Mouse (Mus musculus) liver, embryonic 13.5 days (tissue): ENCODE results near the gene Arhgap45. TPM values are rescaled to one million over a fixed set of nuclear protein-coding genes. Genes with fewer than 3 reads are reported as not detected.
A peak's percentile ranks its signal among the peaks of the same experiment; 100 is the strongest.

Experiments
- ATAC-seq: fragments of 200-750 bp; cut with Nextera tagmentation; 2 replicates; pipeline ENCODE4 v1.8.0; 2017; ENCODE audit warnings: low read depth, mild to moderate bottlenecking, moderate number of reproducible peaks, moderate library complexity
- DNase-seq: peaks from one replicate; pipeline ENCODE4 v3.0.0; 2022
- H3K27ac ChIP-seq: fragments of 300-500 bp; sonication (generic); 2 replicates; pipeline ENCODE4 v1.5.1; 2015; ENCODE audit warnings: moderate library complexity, mild to moderate bottlenecking, inconsistent platforms
- H3K27me3 ChIP-seq: fragments of 300-500 bp; sonication (generic); 2 replicates; pipeline ENCODE4 v1.6.1; 2015; ENCODE audit warnings: mild to moderate bottlenecking, inconsistent platforms
- H3K36me3 ChIP-seq: fragments of 300-500 bp; sonication (generic); 2 replicates; pipeline ENCODE4 v1.6.1; 2015; ENCODE audit warnings: mild to moderate bottlenecking, inconsistent platforms
- H3K4me1 ChIP-seq: fragments of 300-500 bp; sonication (generic); replicated peaks from 2 replicates; pipeline ENCODE4 v1.6.1; 2015; ENCODE audit warnings: inconsistent platforms
- H3K4me2 ChIP-seq: fragments of 300-500 bp; sonication (generic); 2 replicates; pipeline ENCODE4 v1.6.1; 2015; ENCODE audit warnings: inconsistent platforms, mild to moderate bottlenecking, moderate library complexity
- H3K4me3 ChIP-seq: fragments of 300-500 bp; sonication (generic); replicated peaks from 2 replicates; pipeline ENCODE4 v1.5.1; 2015; ENCODE audit warnings: mild to moderate bottlenecking, inconsistent platforms
- H3K9ac ChIP-seq: fragments of 300-500 bp; sonication (generic); 2 replicates; pipeline ENCODE4 v1.6.1; 2015; ENCODE audit warnings: mild to moderate bottlenecking, inconsistent platforms
- H3K9me3 ChIP-seq: fragments of 300-500 bp; sonication (generic); replicated peaks from 2 replicates; pipeline ENCODE4 v1.6.1; 2016; ENCODE audit warnings: inconsistent platforms
- WGBS: fragments of 180-500 bp; shearing (Covaris S2); methylation state at CpG from one replicate; pipeline ENCODE4 v1.1.7; 2015; ENCODE audit not compliant: insufficient replicate concordance; 5-methylcytosine and 5-hydroxymethylcytosine counted together
- polyA plus RNA-seq: library from polyadenylated mRNA; unstranded; fragments of >200 nt; fragmentation: Nextera tagmentation; extraction: Ambion mirVana; gene quantifications from 2 replicates; pipeline ENCODE4 v1.2.1, GENCODE M21; 2015

Gene Arhgap45
- polyA plus RNA-seq, 1 experiment from 2014 or later = 14.3 TPM

DNA sequence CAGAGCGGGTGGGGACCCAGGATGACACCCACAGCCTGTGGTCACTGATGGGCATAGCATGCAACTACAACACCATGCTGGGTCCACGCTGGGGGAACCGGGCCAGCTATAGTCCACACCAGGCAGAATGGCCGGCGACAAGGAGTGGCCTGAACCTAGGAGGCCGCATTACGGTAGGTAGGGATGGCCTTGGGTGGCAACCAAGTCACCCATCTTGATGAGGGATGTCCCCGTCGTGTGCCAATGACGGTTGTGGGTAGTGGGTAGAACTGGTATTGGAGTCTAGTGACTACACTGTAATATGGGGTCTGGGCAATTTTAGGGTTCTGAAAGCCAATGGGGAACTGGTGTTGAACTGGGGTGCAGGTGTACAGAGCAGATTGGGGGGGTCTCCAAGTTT lies 478 bp downstream of the Arhgap45 start:
- Histone ChIP-seq H3K9me3 (no peaks in the 10 kb centered on the region), H3K27me3 (peaks cover 19% of the 10 kb centered on the region), H3K27ac (peak overlapping the region; percentile 84), H3K4me3 (peak overlapping the region; percentile 59), H3K4me1 (peaks cover 72% of the 10 kb centered on the region), H3K9ac (peak overlapping the region; percentile 72), H3K4me2 (peak overlapping the region; percentile 78), H3K36me3 (peaks cover 60% of the 10 kb centered on the region)
- 18% methylated on average over 10 of the region's 10 CpGs for WGBS
- DNase-seq (peak; percentile 30), ATAC-seq (peak; percentile 22; the same call in 1 of the 2 replicates)

DNA sequence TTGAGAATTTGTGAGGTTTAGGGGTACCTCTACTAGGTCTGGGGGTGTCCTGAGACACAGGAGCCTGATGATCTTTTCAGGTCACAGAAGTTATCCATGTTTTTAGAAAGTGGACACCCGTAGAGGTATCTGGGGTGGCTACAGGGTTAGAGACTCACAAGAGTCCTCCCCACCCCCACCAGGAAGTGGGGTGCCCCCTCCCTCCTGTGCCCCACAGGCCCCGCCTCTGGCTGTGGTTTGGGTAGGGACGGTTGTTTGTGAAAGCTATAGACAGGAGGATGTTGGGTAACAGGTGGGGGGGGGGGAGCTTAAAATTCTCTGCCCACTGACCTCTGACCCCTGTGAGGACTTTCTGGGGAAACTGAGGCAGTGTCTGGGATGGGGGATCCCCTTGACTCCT lies 908 bp downstream of the Arhgap45 start:
- Histone ChIP-seq H3K36me3 (peaks cover 60% of the 10 kb centered on the region), H3K27ac (peak overlapping the region; percentile 84), H3K9ac (peak overlapping the region; percentile 72), H3K4me2 (peak overlapping the region; percentile 78), H3K9me3 (no peaks in the 10 kb centered on the region), H3K4me3 (peak overlapping the region; percentile 59), H3K27me3 (peaks cover 19% of the 10 kb centered on the region), H3K4me1 (peaks cover 72% of the 10 kb centered on the region)
- DNase-seq = peak; percentile 60
- peak; percentile 44 for ATAC-seq
- WGBS = 14% methylated on average over 3 of the region's 3 CpGs

DNA sequence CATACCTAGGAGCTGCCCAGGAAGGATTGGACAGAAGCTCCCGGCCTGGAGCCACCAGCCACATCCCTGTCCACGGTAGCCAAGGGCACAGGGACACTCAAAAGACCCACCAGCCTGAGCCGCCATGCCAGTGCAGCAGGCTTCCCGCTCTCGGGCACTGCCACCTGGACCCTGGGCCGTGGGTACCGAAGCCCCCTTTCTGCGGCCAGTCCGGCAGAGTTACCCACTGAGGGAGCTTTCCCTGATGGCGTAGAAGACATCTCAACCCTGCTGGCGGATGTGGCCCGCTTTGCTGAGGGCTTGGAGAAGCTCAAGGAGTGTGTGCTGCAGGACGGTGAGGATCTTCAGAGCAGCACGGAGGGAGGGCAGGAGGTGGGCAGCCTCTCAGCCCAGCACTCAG lies 1.3 kb downstream of the Arhgap45 start:
- H3K9me3 ChIP-seq = no peaks in the 10 kb centered on the region
- peaks cover 19% of the 10 kb centered on the region for H3K27me3 ChIP-seq
- H3K9ac ChIP-seq = peak overlapping the region; percentile 72
- peak overlapping the region; percentile 59 for H3K4me3 ChIP-seq
- H3K4me1 ChIP-seq = peaks cover 72% of the 10 kb centered on the region
- peaks cover 60% of the 10 kb centered on the region for H3K36me3 ChIP-seq
- DNase-seq (no peak), ATAC-seq (no peak)
- peak overlapping the region; percentile 78 for H3K4me2 ChIP-seq
- peak overlapping the region; percentile 84 for H3K27ac ChIP-seq
- 43% methylated on average over 14 of the region's 14 CpGs for WGBS

DNA sequence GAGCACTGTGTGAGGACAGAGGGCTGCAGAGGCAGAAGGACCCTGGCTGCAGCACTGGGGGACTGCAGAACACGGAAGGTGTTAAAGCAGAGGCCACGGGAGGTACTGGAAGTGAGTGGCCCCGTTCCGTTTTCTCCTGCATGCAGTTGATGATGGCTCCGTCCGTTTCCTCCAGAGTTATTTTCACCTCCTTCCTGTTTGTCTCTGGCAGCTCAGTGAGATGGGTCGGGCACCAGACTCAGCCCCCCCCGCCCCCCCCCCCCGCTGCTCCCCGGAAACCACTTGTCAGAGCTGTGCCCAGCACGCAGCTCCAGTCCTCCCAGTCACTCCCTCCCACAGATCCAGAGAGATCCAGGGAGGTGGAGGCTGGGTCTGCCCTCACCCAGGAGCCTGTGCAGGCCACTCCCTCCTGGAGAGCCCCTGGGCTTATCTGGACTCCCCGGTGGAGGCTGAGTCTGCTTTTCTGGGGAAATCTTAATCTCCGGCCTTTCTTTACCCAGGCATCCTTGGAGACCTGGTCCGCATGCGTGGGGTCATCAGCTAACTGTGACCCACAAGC lies 2.4 kb downstream of the Arhgap45 start:
- Histone ChIP-seq H3K9ac (peak overlapping the region; percentile 67), H3K9me3 (no peaks in the 10 kb centered on the region), H3K4me3 (peak overlapping the region; percentile 39), H3K4me2 (peak overlapping the region; percentile 66), H3K27me3 (peaks cover 11% of the 10 kb centered on the region), H3K36me3 (peaks cover 54% of the 10 kb centered on the region), H3K27ac (peak overlapping the region; percentile 84), H3K4me1 (peaks cover 70% of the 10 kb centered on the region)
- ATAC-seq (peak; percentile 75), DNase-seq (peak; percentile 63)
- WGBS = 4% methylated on average over 14 of the region's 15 CpGs

DNA sequence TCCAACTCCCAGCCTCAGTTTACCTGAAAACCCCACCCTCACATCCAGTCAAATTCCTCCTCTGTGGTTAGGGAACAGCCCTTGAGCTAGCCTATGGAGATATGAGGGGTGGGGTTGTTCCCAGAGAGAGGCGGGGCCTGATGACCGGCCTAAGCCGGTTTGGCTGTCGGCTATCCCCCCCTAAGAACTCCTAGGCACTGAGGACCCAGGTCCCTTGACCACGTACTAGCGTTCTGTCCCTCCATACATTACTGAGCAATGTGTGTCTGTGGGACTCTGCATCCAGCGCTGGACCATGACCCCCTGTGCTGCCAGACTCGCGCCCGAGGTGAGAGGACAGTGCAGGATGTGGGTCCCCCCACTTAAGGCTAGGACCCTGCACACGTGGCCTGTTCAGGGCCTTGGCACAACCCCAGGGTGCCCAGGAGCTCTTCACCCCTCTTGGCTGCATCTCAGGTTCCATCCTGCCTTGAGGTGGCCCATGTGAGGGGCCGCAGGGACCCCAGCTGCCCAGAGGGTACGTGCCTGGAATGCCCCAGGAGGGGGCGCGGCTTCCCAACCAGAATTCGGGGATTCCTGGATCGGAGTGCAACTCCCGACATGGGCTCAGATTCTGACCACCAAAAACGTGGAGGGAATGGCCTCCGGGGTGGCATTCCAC lies 3.1 kb downstream of the Arhgap45 start:
- Histone ChIP-seq H3K9ac (peak overlapping the region; percentile 67), H3K4me2 (peak overlapping the region; percentile 66), H3K36me3 (peaks cover 49% of the 10 kb centered on the region), H3K27ac (peak overlapping the region; percentile 84), H3K9me3 (no peaks in the 10 kb centered on the region), H3K27me3 (peaks cover 3% of the 10 kb centered on the region; the same call in 1 of the 2 replicates), H3K4me1 (peaks cover 70% of the 10 kb centered on the region), H3K4me3 (peak overlapping the region; percentile 39)
- WGBS = 55% methylated on average over 20 of the region's 20 CpGs
- ATAC-seq = peak; percentile 37
- DNase-seq = no peak

DNA sequence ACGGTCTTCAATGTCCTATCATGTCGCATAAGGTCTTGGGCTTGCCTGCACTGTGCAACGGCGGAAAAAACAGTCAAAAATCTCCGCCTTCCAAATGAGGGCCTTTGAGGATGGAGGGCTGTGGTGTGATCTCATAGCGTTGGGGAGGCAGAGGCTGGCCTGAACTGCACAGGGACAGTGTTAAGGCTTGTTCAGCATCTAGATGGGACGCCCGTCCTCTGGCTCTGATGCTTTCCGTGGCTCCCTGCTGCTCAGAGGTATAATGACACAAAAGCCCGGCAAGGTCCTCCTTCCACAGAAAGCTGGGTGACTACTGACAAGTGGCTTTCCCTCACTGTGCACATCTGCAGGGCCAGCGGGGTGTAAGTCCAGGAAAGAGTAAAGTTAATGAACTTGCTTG lies 3.7 kb downstream of the Arhgap45 start:
- Histone ChIP-seq H3K4me2 (peak overlapping the region; percentile 66; the same call in 1 of the 2 replicates), H3K27me3 (no peaks in the 10 kb centered on the region), H3K4me3 (no peak overlapping the region), H3K27ac (no peak overlapping the region; the same call in 1 of the 2 replicates), H3K9ac (peak overlapping the region; percentile 67; the same call in 1 of the 2 replicates), H3K4me1 (peaks cover 71% of the 10 kb centered on the region), H3K36me3 (peaks cover 48% of the 10 kb centered on the region), H3K9me3 (no peaks in the 10 kb centered on the region)
- ATAC-seq = no peak
- 77% methylated on average over 11 of the region's 11 CpGs for WGBS
- DNase-seq = no peak

DNA sequence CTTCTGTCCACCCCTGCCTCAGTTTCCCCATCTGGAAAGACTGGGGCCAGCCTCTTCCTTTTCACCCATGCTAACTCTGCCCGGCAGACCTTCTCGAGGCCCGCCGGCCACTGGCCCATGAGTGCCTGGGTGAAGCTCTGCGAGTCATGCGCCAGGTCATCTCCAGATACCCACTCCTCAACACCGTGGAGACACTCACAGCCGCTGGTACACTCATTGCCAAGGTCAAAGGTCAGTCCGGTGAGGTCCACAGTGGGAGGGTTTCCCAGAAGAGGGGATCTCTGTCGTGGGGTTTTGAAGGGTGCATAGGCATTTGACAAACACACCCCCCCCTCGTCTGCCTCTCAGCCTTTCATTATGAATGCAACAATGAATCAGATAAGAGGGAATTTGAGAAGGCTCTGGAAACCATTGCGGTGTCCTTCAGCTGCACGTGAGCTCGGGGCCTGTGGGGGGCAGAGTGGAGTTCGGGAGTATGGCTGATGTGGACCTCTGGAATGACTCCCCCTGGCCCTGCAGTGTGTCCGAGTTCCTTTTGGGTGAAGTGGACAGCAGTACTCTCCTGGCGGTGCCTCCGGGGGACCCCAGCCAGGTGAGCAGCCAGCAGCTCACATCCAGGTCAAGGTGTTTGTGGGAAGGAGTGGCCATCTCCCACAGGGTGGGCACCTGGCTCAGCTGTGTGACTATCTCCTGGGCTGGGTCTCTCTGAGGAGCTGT lies 4.3 kb downstream of the Arhgap45 start:
- Histone ChIP-seq H3K9ac (no peak overlapping the region), H3K36me3 (peaks cover 42% of the 10 kb centered on the region), H3K27ac (no peak overlapping the region), H3K4me3 (no peak overlapping the region), H3K4me2 (no peak overlapping the region), H3K4me1 (peaks cover 74% of the 10 kb centered on the region), H3K9me3 (no peaks in the 10 kb centered on the region), H3K27me3 (no peaks in the 10 kb centered on the region)
- ATAC-seq (no peak), DNase-seq (no peak)
- 80% methylated on average over 18 of the region's 18 CpGs for WGBS

DNA sequence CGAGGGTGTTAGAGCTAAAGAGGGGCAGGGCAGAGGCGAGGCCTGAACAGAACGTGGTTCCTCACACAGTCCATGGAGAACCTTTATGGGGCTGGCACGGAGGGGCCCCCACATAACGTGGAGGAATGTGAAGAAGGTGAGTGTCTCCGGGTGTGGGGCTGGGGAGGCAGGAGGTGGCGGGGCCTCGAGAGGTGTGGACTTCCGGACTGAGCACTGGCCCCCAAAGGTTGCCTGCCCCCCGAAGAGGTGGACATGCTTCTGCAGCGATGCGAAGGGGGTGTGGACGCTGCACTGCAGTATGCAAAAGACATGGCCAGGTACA lies 4.8 kb downstream of the Arhgap45 start:
- Histone ChIP-seq H3K4me3 (no peak overlapping the region), H3K4me1 (peaks cover 74% of the 10 kb centered on the region), H3K27ac (no peak overlapping the region), H3K9me3 (no peaks in the 10 kb centered on the region), H3K36me3 (peaks cover 45% of the 10 kb centered on the region), H3K27me3 (no peaks in the 10 kb centered on the region), H3K4me2 (no peak overlapping the region), H3K9ac (no peak overlapping the region)
- WGBS = 78% methylated on average over 13 of the region's 13 CpGs
- ATAC-seq (no peak), DNase-seq (no peak)

DNA sequence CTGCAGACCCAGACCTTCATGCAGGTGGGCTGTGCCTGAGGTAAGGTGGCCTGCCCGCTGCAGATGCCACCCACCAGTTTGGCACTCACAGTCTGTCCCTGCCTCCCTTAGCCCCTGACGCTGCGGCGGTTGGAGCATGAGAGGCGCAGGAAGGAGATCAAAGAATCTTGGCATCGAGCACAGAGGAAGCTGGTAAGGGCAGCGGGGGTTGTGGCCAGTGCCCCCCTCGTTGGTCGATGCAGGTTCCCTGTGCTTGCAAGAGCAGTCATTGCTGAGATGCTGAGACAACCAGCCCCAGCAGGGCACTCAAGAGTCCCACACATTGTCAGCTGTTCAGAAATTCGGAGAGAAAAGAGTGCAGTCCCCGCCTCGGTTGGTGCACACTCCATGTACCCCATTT lies 5.7 kb downstream of the Arhgap45 start:
- no peak for ATAC-seq
- no peak overlapping the region for H3K9ac ChIP-seq
- no peaks in the 10 kb centered on the region for H3K27me3 ChIP-seq
- whole genome bisulfite sequencing = 89% methylated on average over 12 of the region's 12 CpGs
- H3K36me3 ChIP-seq = peaks cover 53% of the 10 kb centered on the region
- no peaks in the 10 kb centered on the region for H3K9me3 ChIP-seq
- no peak overlapping the region for H3K27ac ChIP-seq
- H3K4me3 ChIP-seq = no peak overlapping the region
- DNase-seq = no peak
- no peak overlapping the region for H3K4me2 ChIP-seq
- H3K4me1 ChIP-seq = peaks cover 67% of the 10 kb centered on the region

DNA sequence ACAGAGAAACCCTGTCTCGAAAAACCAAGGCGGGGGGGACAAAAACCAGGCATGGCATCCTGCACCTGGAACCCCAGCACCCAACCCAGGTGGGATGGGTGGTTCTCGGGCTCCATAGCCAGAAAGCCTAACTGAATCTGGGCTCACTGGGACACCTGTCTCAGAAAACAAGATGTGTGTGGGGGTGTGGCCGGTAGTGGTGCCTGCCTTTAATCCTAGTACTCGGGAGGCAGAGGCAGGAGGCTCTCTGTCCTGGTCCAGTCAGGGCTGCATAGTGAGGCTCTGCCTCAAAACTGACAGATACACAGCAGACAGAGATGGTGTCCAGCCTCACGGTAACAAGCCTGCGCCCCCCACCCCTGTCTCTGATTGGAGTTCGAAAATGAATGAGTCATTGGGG lies 6.4 kb downstream of the Arhgap45 start:
- H3K4me1 ChIP-seq = peaks cover 67% of the 10 kb centered on the region
- H3K4me3 ChIP-seq = no peak overlapping the region
- H3K9ac ChIP-seq = no peak overlapping the region
- ATAC-seq (no peak), DNase-seq (no peak)
- H3K9me3 ChIP-seq = no peaks in the 10 kb centered on the region
- H3K4me2 ChIP-seq = no peak overlapping the region
- H3K36me3 ChIP-seq = peaks cover 60% of the 10 kb centered on the region
- H3K27me3 ChIP-seq = no peaks in the 10 kb centered on the region
- WGBS = 80% methylated on average over 8 of the region's 8 CpGs
- H3K27ac ChIP-seq = no peak overlapping the region

DNA sequence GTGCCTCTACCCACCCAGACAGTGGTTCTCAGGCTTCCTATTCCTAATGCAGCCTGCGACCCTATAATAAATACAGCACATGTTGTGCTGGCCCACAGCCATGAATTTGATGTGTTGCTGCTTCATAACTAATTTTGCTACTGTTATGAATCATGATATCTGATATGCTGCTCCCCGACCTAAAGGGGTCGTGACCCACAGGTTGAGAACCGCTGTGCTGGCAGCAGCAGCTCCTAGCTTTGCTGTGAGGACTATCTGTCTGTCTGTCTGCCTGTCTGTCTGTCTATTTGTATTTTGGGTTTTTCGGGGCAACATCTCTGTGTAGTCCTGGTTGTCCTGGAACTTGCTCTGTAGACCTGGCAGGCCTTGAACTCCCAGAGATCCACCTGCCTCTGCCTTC lies 7.3 kb downstream of the Arhgap45 start:
- H3K27me3 ChIP-seq = no peaks in the 10 kb centered on the region
- H3K4me3 ChIP-seq = no peak overlapping the region
- DNase-seq = no peak
- 71% methylated on average over 5 of the region's 5 CpGs for WGBS
- peaks cover 64% of the 10 kb centered on the region for H3K36me3 ChIP-seq
- no peak for ATAC-seq
- H3K4me1 ChIP-seq = peaks cover 70% of the 10 kb centered on the region
- peak overlapping the region; percentile 59 for H3K27ac ChIP-seq
- no peak overlapping the region for H3K4me2 ChIP-seq
- H3K9me3 ChIP-seq = no peaks in the 10 kb centered on the region
- no peak overlapping the region for H3K9ac ChIP-seq
